Mouse (Mus musculus) ovary, adult 2 months (tissue): ENCODE measurements around the gene Capg. TPM values are rescaled to one million over a fixed set of nuclear protein-coding genes. Genes with fewer than 3 reads are reported as not detected.

Source experiments
- polyA plus RNA-seq: library from polyadenylated mRNA; depleted of rRNA; stranded (reverse); fragments of >200 nt; gene quantifications from 2 replicates; pipeline ENCODE4 v1.2.3, GENCODE M21; 2012; rRNA removed

Gene Capg
- 64.9 and 70.2 TPM in 2 replicates for polyA plus RNA-seq

DNA sequence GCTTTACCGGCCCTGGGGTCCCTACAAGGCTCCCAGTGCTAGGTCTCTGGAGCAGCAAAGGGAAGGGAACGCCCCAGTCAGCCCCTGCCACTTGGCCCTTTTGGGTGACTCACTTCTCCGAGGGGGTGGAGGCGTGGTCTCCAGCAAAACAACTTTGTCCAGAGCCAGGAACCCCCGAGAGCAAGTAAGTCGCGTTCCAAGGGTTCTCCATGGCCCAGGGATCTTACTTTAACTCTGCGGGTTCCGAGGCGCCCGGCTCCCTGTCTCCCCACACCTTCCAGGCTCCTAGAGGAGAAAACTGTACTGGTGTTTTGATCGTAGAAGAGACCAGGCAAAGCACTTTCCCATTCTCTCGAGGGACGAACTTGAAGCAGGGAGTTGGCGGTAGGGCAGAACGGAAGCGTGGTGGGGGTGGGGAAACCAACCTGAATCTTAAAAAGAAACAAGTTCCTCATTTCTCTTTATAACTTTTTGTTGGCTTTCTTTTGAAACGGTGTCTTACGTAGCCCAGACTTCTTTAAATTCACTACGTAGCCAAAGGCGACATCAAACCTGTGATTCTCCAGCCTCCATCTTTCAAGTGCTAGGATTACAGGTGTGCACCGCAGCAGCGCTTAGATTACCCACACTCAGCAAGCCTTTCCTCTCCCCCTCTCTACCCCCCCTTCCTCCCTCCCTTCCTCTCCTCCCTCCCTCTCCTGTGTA lies at the start of gene Capg:
Gene Capg, plus strand, starts transcription at position 109 of the 705 bp plus-strand sequence.

DNA sequence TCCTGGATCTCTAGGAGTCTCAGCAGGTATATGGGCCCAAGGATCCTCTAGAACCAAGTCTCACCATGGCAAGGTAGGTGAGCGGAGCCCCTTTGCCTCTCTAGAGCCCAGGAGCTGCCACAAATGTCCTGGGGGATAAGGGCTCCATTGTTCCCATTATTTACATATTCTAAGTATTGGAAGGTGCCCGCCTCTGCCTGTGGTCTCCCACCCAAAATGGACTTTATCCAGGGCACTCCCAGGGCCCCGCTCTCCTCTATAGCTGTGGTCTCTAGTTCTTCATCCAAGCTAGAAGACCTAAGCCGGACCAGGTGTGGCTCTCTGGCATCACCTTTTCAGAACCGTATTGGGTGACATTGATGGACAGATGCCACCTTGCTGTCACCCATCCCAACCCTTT lies 22.6 kb upstream of the Capg start, which contains the start of gene Sh2d6:
Gene Sh2d6, minus strand, starts transcription at position 101 of the 400 bp plus-strand sequence.

DNA sequence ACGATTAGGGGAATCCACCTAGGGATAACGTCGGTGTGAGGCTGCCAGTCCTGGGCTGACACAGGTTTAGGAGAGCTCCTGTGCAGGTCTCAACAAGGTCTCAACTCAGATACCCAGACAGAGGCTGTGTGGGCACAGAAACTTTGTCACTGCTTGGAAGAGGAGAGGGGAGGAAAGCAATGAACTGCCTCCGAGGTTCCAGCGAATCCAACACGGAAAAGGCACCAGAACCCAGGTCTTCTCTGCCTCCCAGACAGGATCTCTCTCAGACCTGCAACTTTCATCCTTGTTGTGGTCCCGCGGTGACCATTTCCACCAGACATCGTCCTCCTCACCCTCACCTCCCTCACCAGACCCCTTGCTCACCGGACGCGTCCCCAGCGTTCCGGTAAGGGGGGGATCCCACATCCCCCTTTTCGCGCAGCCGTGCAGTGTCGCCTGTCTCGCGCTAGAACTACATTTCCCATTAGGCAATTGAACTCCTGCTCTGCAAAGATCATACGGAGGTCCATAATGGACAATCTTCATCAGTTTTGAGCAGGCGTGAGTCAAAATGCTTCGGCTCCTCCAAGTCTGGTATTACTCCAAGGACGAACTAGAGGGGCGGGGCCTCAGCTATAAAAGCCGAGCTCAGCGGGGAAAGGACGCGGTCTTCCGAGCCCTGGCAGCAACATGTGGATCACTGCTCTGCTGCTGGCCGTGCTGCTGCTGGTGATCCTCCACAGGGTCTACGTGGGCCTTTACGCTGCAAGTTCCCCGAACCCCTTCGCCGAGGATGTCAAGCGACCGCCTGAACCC lies 54.0 kb downstream of the Capg start, which contains the start of the genes Elmod3 and Retsat:
Gene Elmod3, minus strand, starts transcription at position 458 of the 798 bp plus-strand sequence.
Gene Retsat, plus strand, starts transcription at position 520 of the 798 bp plus-strand sequence.

Other genes starting within 250 kb of the Capg start
- 0.70 and 1.3 TPM in 2 replicates for gene Sftpb, start 239.8 kb upstream of the Capg start, polyA plus RNA-seq
- 21.4 and 22.0 TPM in 2 replicates for gene Usp39, start 199.2 kb upstream of the Capg start, polyA plus RNA-seq
- gene 0610030E20Rik, start 197.1 kb upstream of the Capg start, polyA plus RNA-seq: 20.0 and 22.8 TPM in 2 replicates
- 60.2 and 70.6 TPM in 2 replicates for gene Tmem150a, start 188.9 kb upstream of the Capg start, polyA plus RNA-seq
- 118 TPM in 2 replicates for gene Rnf181, start 177.4 kb upstream of the Capg start, polyA plus RNA-seq
- gene Vamp5, start 163.9 kb upstream of the Capg start, polyA plus RNA-seq: 24.6 and 38.9 TPM in 2 replicates
- 75.9 and 104 TPM in 2 replicates for gene Vamp8, start 153.7 kb upstream of the Capg start, polyA plus RNA-seq
- 26.2 and 28.1 TPM in 2 replicates for gene Ggcx, start 130.1 kb upstream of the Capg start, polyA plus RNA-seq
- 88.6 and 104 TPM in 2 replicates for gene Mat2a, start 104.8 kb upstream of the Capg start, polyA plus RNA-seq
- gene Sh2d6, start 22.7 kb upstream of the Capg start, polyA plus RNA-seq: 0.28 and 0.53 TPM in 2 replicates
- 16.1 and 24.5 TPM in 2 replicates for gene Elmod3, start 54.0 kb downstream of the Capg start, polyA plus RNA-seq
- 37.3 and 42.3 TPM in 2 replicates for gene Retsat, start 54.1 kb downstream of the Capg start, polyA plus RNA-seq
- 31.9 and 32.2 TPM in 2 replicates for gene Tgoln1, start 72.6 kb downstream of the Capg start, polyA plus RNA-seq
- 26.2 and 40.5 TPM in 2 replicates for gene Tcf7l1, start 244.9 kb downstream of the Capg start, polyA plus RNA-seq